Mouse (Mus musculus): ENCODE results near the gene Cxxc4. TPM values are rescaled to one million over a fixed set of nuclear protein-coding genes. Genes with fewer than 3 reads are reported as not detected.

Gene Cxxc4
- polyA plus RNA-seq, 1 experiment from 2014 or later = 43.9 TPM

DNA sequence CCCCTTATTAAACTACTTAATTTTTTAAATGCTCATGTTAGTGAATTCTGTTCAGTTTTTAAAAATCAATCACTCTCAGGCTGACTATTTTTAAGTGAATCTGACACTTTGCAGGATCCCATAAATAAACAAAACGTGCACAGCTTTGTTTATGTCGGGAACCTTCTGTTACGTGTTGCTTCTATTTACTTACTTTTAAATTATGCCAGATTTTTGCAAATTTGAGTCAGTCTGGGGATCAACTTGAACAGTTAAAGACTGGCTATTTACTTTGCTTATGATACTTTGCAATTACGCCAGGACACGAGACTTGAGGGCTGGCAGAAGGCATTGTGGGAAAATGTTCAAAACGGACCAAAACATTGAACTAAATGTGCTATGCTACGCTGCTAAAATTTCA lies 12.3 kb upstream of the Cxxc4 start:
- Histone ChIP-seq H3K27me3 (ENCODE audit: control insufficient read depth, insufficient read depth, low read length) (no peaks in the 10 kb centered on the region), H3K4me1 (ENCODE audit: control insufficient read depth, insufficient read depth, low read length) (no peaks in the 10 kb centered on the region), H3K36me3 (ENCODE audit: control insufficient read depth, insufficient read depth, low read length) (no peaks in the 10 kb centered on the region), H3K27ac (ENCODE audit: low read depth, low read length) (no peak overlapping the region), H3K9me3 (ENCODE audit: control insufficient read depth, low read length) (no peaks in the 10 kb centered on the region), H3K9ac (replicated peaks; ENCODE audit: low read depth, low read length) (no peak overlapping the region), H3K4me2 (ENCODE audit: low read depth, low read length) (no peak overlapping the region), H3K4me3 (ENCODE audit: low read depth, low read length) (no peak overlapping the region)
- ATAC-seq (ENCODE audit: low read depth) = no peak
- WGBS = 84% methylated on average over 7 of the region's 7 CpGs

DNA sequence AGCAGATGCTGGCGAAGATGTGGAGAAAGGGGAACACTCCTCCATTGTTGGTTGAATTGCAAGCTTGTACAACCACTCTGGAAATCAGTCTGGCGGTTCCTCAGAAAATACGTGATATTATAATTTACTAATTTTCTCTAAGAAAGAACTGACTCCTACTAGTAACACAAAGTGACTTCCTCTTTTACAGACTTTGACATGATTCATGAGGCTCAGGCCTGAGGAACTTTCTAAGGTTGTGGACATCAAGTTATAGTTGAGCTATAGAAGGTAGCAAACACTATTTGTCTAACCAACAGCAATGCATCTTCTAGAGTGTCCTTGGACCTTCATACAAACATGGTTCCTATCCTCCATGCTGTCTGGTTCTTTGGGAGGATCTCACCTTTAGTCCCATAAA lies 10.4 kb upstream of the Cxxc4 start:
- H3K36me3 ChIP-seq (ENCODE audit: control insufficient read depth, insufficient read depth, low read length) = no peaks in the 10 kb centered on the region
- no peaks in the 10 kb centered on the region for H3K27me3 ChIP-seq (ENCODE audit: control insufficient read depth, insufficient read depth, low read length)
- no peak for ATAC-seq (ENCODE audit: low read depth)
- H3K9ac ChIP-seq (replicated peaks; ENCODE audit: low read depth, low read length) = no peak overlapping the region
- H3K27ac ChIP-seq (ENCODE audit: low read depth, low read length) = no peak overlapping the region
- no peaks in the 10 kb centered on the region for H3K4me1 ChIP-seq (ENCODE audit: control insufficient read depth, insufficient read depth, low read length)
- H3K9me3 ChIP-seq (ENCODE audit: control insufficient read depth, low read length) = no peaks in the 10 kb centered on the region
- H3K4me3 ChIP-seq (ENCODE audit: low read depth, low read length) = no peak overlapping the region
- 96% methylated on average over 3 of the region's 3 CpGs for WGBS
- no peak overlapping the region for H3K4me2 ChIP-seq (ENCODE audit: low read depth, low read length)

DNA sequence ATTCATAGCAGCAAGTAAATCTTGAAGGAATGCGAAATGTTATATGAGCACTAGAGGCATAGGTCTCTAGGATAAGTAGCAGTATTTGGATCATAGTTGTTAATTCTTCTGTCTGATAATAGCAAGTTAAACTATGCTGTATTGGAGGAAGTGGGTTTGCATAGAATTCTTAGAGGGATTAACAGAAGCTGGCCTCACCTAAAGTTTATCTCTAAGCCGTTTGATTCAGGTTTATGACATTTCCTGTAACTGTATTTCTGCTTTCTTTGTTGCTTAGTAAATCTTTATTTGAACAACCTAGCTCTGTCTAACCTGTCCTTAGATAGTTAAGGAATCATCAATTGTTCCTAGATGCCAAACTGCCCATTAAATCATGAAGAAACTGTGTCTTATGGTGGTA lies 3.5 kb upstream of the Cxxc4 start:
- no peak overlapping the region for H3K27ac ChIP-seq (ENCODE audit: low read depth, low read length)
- no peaks in the 10 kb centered on the region for H3K36me3 ChIP-seq (ENCODE audit: control insufficient read depth, insufficient read depth, low read length)
- ATAC-seq (ENCODE audit: low read depth) = no peak
- H3K27me3 ChIP-seq (ENCODE audit: control insufficient read depth, insufficient read depth, low read length) = no peaks in the 10 kb centered on the region
- H3K9me3 ChIP-seq (ENCODE audit: control insufficient read depth, low read length) = no peaks in the 10 kb centered on the region
- peaks cover 4% of the 10 kb centered on the region; the same call in 1 of the 2 replicates for H3K4me1 ChIP-seq (ENCODE audit: control insufficient read depth, insufficient read depth, low read length)
- no peak overlapping the region for H3K4me2 ChIP-seq (ENCODE audit: low read depth, low read length)
- no peak overlapping the region for H3K9ac ChIP-seq (replicated peaks; ENCODE audit: low read depth, low read length)
- WGBS = 91% methylated on average over 2 of the region's 2 CpGs
- H3K4me3 ChIP-seq (ENCODE audit: low read depth, low read length) = no peak overlapping the region

DNA sequence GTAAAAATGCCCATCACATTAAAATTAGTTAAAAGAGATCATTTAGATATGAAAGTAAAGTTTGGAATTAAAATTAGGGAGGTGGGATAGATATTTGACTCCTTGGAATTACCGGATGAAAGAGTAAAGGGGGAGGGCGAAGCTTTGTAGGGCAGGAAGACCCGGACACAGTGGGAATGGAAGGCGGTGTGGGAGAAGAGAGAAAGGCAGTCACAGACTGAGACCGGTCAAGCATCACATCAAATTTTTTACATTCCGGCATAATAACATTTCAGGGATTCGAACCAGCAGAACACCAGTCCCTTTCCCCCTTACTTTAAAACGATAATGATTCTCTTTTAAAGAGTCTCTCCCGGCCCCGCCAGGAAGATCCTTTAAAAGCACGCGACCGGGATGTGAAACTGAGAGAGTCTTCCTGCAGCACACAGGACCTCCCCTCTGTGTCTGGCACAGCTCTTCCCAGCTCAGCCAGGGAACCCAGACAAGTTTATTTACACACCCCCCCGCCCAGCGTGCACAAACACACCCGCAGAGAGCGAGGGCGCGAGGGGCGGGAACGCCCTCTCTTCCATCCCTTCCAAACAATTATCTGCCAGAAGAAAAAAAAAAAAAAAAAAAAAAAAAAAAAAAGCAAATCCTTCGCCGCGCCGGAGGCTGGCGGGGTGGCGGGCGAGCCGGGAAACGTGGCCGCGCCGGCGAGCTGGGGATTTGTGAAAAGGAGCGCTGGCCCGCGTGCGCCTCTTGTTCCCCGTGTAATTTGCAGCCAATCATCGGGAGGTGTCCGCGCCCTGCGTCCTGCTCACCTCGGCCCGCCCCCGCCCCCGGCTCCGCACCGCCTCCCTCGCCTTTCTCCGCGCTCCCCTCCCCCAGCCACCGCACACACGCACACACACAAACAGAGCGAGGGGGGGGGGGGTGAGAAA lies 532 bp upstream of the Cxxc4 start:
- Histone ChIP-seq H3K4me3 (ENCODE audit: low read depth, low read length) (peak overlapping the region; percentile 70), H3K4me1 (ENCODE audit: control insufficient read depth, insufficient read depth, low read length) (peaks cover 4% of the 10 kb centered on the region; the same call in 1 of the 2 replicates), H3K36me3 (ENCODE audit: control insufficient read depth, insufficient read depth, low read length) (no peaks in the 10 kb centered on the region), H3K4me2 (ENCODE audit: low read depth, low read length) (peak overlapping the region; percentile 88), H3K9ac (replicated peaks; ENCODE audit: low read depth, low read length) (peak overlapping the region; percentile 90), H3K27ac (ENCODE audit: low read depth, low read length) (peak overlapping the region; percentile 89), H3K27me3 (ENCODE audit: control insufficient read depth, insufficient read depth, low read length) (no peaks in the 10 kb centered on the region), H3K9me3 (ENCODE audit: control insufficient read depth, low read length) (no peaks in the 10 kb centered on the region)
- WGBS = under 1% methylated on average over 42 of the region's 55 CpGs
- ATAC-seq (ENCODE audit: low read depth) = peak; percentile 81

GRCm38 (mm10) chr3:134237113-134237805 lies 975 bp downstream of the Cxxc4 start:
- no peak for ATAC-seq (ENCODE audit: low read depth)
- Histone ChIP-seq H3K4me3 (ENCODE audit: low read depth, low read length) (peak overlapping the region; percentile 70), H3K9ac (replicated peaks; ENCODE audit: low read depth, low read length) (peak overlapping the region; percentile 90), H3K27ac (ENCODE audit: low read depth, low read length) (peak overlapping the region; percentile 89), H3K9me3 (ENCODE audit: control insufficient read depth, low read length) (no peaks in the 10 kb centered on the region), H3K4me2 (ENCODE audit: low read depth, low read length) (peak overlapping the region; percentile 88), H3K27me3 (ENCODE audit: control insufficient read depth, insufficient read depth, low read length) (no peaks in the 10 kb centered on the region), H3K36me3 (ENCODE audit: control insufficient read depth, insufficient read depth, low read length) (no peaks in the 10 kb centered on the region), H3K4me1 (ENCODE audit: control insufficient read depth, insufficient read depth, low read length) (peaks cover 13% of the 10 kb centered on the region)
- WGBS = 15% methylated on average over 3 of the region's 3 CpGs

- Histone ChIP-seq H3K9ac (replicated peaks; ENCODE audit: low read depth, low read length) (peak overlapping the region; percentile 90), H3K4me2 (ENCODE audit: low read depth, low read length) (peak overlapping the region; percentile 88), H3K4me1 (ENCODE audit: control insufficient read depth, insufficient read depth, low read length) (peaks cover 28% of the 10 kb centered on the region), H3K27ac (ENCODE audit: low read depth, low read length) (peak overlapping the region; percentile 99), H3K4me3 (ENCODE audit: low read depth, low read length) (peak overlapping the region; percentile 70), H3K9me3 (ENCODE audit: control insufficient read depth, low read length) (no peaks in the 10 kb centered on the region), H3K27me3 (ENCODE audit: control insufficient read depth, insufficient read depth, low read length) (no peaks in the 10 kb centered on the region), H3K36me3 (ENCODE audit: control insufficient read depth, insufficient read depth, low read length) (no peaks in the 10 kb centered on the region)
- peak; percentile 5; the same call in 1 of the 2 replicates for ATAC-seq (ENCODE audit: low read depth)
- WGBS = under 1% methylated on average over 14 of the region's 14 CpGs
Measured at GRCm38 (mm10) chr3:134238621-134239310, 2.5 kb downstream of the Cxxc4 start.

DNA sequence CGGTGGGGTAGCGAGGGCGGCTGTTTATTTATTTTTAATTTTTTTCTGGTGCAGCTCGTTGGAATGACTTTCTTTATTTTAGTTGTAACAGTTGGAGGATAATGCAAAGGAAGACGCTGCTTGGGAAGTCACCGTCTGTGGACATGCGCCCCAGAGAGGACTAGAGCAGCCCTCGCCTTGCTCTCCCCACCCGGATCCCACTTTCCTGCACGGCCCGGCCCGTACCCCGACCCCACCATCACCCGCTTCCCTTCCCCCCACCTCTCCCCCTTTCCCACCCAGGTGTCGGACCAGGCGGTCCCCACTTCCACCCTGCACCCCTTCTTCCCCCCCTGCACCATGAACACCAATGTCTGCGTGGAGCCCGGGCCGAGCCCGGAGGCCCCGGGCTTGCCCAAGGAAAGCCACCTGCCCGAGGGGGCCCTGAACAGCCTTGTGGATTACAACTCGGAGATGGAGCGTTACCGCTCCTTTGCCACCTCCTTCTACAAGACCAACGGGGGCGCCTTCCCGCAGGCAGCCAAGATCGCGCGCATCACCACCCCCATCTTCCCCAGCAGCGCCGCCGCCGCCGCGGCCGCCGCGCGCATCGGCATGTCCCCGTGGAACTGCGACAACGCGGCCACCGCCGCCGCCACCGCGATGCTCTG lies 3.2 kb downstream of the Cxxc4 start:
- Histone ChIP-seq H3K9ac (replicated peaks; ENCODE audit: low read depth, low read length) (peak overlapping the region; percentile 90), H3K9me3 (ENCODE audit: control insufficient read depth, low read length) (no peaks in the 10 kb centered on the region), H3K36me3 (ENCODE audit: control insufficient read depth, insufficient read depth, low read length) (no peaks in the 10 kb centered on the region), H3K27ac (ENCODE audit: low read depth, low read length) (peak overlapping the region; percentile 99), H3K27me3 (ENCODE audit: control insufficient read depth, insufficient read depth, low read length) (no peaks in the 10 kb centered on the region), H3K4me1 (ENCODE audit: control insufficient read depth, insufficient read depth, low read length) (peaks cover 29% of the 10 kb centered on the region), H3K4me2 (ENCODE audit: low read depth, low read length) (peak overlapping the region; percentile 88), H3K4me3 (ENCODE audit: low read depth, low read length) (peak overlapping the region; percentile 70)
- peak; percentile 28 for ATAC-seq (ENCODE audit: low read depth)
- under 1% methylated on average over 50 of the region's 51 CpGs for WGBS

DNA sequence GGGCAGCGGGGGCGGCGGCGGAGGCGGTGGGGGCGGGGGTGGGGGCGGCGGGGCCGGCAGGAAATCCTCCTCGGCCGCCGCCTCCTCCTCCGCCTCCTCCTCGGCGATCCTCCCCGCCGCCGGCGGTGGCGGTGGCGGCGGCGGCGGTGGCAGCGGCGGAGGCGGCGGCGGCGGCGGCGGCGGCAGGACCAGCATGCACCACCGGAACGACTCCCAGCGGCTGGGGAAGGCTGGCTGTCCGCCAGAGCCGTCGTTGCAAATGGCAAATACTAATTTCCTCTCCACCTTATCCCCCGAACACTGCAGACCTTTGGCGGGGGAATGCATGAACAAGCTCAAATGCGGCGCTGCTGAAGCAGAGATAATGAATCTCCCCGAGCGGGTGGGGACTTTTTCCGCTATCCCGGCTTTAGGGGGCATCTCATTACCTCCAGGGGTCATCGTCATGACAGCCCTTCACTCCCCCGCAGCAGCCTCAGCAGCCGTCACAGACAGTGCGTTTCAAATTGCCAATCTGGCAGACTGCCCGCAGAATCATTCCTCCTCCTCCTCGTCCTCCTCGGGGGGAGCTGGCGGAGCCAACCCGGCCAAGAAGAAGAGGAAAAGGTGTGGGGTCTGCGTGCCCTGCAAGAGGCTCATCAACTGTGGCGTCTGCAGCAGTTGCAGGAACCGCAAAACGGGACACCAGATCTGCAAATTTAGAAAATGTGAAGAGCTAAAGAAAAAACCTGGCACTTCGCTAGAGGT lies 3.9 kb downstream of the Cxxc4 start:
- peak overlapping the region; percentile 70 for H3K4me3 ChIP-seq (ENCODE audit: low read depth, low read length)

More for the DNA sequence above, 3.9 kb downstream of the Cxxc4 start:
- Histone ChIP-seq H3K9me3 (ENCODE audit: control insufficient read depth, low read length) (no peaks in the 10 kb centered on the region), H3K27me3 (ENCODE audit: control insufficient read depth, insufficient read depth, low read length) (no peaks in the 10 kb centered on the region), H3K9ac (replicated peaks; ENCODE audit: low read depth, low read length) (peak overlapping the region; percentile 90), H3K4me2 (ENCODE audit: low read depth, low read length) (peak overlapping the region; percentile 88), H3K4me1 (ENCODE audit: control insufficient read depth, insufficient read depth, low read length) (peaks cover 26% of the 10 kb centered on the region), H3K36me3 (ENCODE audit: control insufficient read depth, insufficient read depth, low read length) (no peaks in the 10 kb centered on the region), H3K27ac (ENCODE audit: low read depth, low read length) (peak overlapping the region; percentile 99)
- under 1% methylated on average over 40 of the region's 61 CpGs for WGBS
- ATAC-seq (ENCODE audit: low read depth) = peak; percentile 54

All from neural tube, embryonic 14.5 days (tissue).